Mouse (Mus musculus) cerebellum, adult 2 months (tissue): Measurements from ENCODE around the gene Agap1.

Experiments
- CTCF ChIP-seq: fragments of 200-500 bp; IDR thresholded peaks from 2 replicates; pipeline ENCODE4 v1.5.1; 2011; ENCODE audit warnings: low read depth, mild to moderate bottlenecking, control low read depth, low read length, moderate library complexity, borderline replicate concordance; ENCODE audit not compliant: insufficient read depth
- POLR2A ChIP-seq: fragments of 200-500 bp; IDR thresholded peaks from 2 replicates; pipeline ENCODE4 v1.6.1; 2011; ENCODE audit warnings: low read length, control low read depth, borderline replicate concordance; ENCODE audit not compliant: insufficient read depth

DNA sequence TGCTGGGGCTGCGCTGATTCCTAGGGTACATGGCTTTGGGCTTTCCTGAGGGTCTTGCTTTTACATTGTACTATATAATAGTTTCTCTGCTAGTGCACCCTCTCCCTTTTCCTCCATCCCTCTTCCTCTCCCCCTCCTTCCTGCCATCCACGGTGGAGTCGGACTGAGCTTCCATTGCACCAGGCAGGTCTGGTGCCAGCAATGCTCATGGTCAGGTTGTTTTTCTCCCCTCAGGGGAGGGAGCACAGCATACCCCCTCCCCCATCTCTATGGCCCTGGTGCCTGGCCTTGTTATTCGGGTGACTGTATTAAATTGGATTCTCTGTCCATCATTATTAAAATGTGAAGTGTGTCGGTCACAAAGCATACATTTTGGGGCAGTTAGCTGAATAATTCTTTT is 259.1 kb downstream of the Agap1 start:
- TF ChIP-seq CTCF (no peak), POLR2A (no peak)
